Mouse (Mus musculus): ENCODE results near the gene Vmn1r9.
"Not testable (repeated sequence)": the region's sequence is repeated elsewhere in the genome, so short reads cannot be mapped to it uniquely, and the experiment has no call there.

Vmn1r9 gene

GRCm38 (mm10) chr6:57066487-57066886 lies at the start of gene Vmn1r9:
Gene Vmn1r9, plus strand, starts transcription at chr6:57066787.
- DNase-seq (ENCODE audit: low read depth, low spot score) = no peak

DNA sequence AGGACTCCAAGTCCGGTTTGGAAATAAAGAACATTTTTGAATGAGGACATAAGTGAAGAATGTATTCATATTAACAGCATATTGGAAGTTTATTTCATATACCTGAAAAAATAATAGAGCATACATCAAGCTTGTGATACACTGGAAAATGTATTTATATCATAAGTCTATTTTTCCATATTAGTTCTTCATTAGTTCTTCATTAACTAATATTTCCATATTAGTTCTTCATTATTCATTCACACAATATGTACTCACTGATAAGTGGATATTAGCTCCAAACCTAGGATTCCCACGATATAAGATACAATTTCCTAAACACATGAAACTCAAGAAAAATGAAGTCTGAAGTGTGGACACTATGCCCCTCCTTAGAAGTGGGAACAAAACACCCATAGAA lies 41.4 kb upstream of the Vmn1r9 start, which contains the start of gene Vmn1r7:
Gene Vmn1r7 (minus strand): TSS at position 101 of the 400 bp plus-strand sequence.
- not testable (repeated sequence) for DNase-seq (ENCODE audit: low read depth, low spot score)

DNA sequence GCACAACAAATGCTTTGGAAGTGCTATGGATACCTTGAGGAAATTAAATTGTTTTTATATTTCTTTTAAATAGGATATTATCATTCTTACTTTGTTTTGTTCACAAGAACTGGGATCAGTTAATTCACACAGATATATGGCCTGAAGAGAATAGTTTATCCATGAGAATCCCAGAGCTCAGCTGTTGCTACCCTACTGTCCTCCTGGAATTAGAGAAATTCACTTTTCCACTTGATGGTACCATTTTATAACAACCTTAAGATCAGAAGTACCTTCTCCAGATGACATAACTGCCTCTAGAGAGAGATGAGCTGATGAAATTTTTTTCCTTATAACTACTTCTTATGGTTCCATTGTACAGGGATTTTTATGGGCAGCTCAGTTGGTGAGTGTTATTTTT lies 34.6 kb upstream of the Vmn1r9 start, which contains the start of gene Vmn1r8:
Gene Vmn1r8 (plus strand): TSS at position 301 of the 400 bp plus-strand sequence.
- no peak for DNase-seq (ENCODE audit: low read depth, low spot score)

- DNase-seq (ENCODE audit: low read depth, low spot score) = no peak
Observed at GRCm38 (mm10) chr6:57034674-57035073, 31.9 kb upstream of the Vmn1r9 start.

GRCm38 (mm10) chr6:57063730-57064129 lies 2.9 kb upstream of the Vmn1r9 start:
- no peak for DNase-seq (ENCODE audit: low read depth, low spot score)

GRCm38 (mm10) chr6:57106358-57106757 lies 39.8 kb downstream of the Vmn1r9 start:
- DNase-seq (ENCODE audit: low read depth, low spot score) = no peak

DNA sequence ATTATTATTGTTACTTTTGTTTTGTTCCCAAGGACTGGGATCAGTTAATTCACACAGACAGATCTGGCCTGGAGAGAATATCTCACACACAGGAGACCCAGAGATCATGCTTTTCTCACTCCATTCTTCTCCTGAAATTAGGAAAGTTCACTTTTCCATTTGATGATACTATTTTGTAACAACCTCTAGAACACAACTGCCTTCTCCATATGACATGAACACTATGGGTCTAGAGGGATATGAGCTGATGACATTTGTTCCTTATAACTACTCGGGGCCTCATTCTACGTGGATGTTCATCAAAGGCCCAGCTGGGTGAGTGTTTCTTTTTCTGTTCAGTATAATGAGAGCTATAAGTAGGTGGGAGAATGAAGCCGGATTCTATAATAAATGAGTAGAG lies 42.6 kb downstream of the Vmn1r9 start, which contains the start of gene Vmn1r10:
Gene Vmn1r10 (plus strand): TSS at position 301 of the 400 bp plus-strand sequence.
- DNase-seq (ENCODE audit: low read depth, low spot score) = no peak
